Mouse (Mus musculus) left cerebral cortex, postnatal 10 days (tissue): ENCODE data around the gene Ptprs. TPM values are rescaled to one million over a fixed set of nuclear protein-coding genes. Genes with fewer than 3 reads are reported as not detected.
A peak's percentile ranks its signal among the peaks of the same experiment; 100 is the strongest.
"Not testable (repeated sequence)": the region's sequence is repeated elsewhere in the genome, so short reads cannot be mapped to it uniquely, and the experiment has no call there.

Experiments used
- DNase-seq, 2 experiments: peaks; one replicate each; pipeline ENCODE4 v3.0.0; 2021 to 2022; ENCODE audit warnings: low spot score in 2 of 2, mixed read lengths in 1 of 2; ENCODE audit errors: extremely low spot score in 1 of 2
- intact Hi-C: fragments of 180-260 bp; cut with DNase I; formaldehyde crosslinking; loops from one replicate; pipeline ENCODE4 v1.15.1; 2025
- total RNA-seq, 2 experiments: library from RNA; stranded (reverse); gene quantifications; 2 replicates each; pipeline ENCODE4 v1.2.3; 2021

The Ptprs gene
- total RNA-seq, 2 experiments from 2014 or later: 667 to 674 TPM

DNA sequence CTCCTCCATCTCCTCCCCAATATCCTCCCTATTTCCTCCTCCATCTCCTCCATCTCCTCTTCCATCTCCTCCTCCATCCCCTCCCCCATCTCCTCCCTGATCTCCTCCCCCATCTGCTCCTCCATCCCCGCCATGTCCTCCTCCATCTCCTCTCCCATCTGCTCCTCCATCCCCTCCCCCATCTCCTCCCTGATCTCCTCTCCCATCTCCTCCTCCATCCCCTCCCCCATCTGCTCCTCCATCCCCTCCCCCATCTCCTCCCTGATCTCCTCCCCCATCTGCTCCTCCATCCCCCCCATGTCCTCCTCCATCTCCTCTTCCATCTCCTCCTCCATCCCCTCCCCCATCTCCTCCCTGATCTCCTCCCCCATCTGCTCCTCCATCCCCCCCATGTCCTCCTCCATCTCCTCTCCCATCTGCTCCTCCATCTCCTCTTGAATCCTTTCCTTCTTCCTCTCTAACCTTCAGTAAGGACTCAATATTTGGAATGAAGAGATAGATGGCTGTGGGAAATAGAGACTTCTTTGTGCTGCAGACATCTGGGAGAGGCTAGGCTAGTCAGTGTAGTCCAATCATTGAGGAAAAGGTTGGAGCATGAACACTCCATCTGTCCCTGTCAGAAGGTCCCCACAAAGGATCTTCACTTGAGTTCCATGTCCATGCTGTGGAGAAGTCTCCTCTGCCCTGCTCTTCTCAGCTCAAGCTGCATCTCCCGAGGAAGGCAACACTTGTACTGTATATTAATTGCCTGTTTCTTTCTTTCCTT is 25.5 kb upstream of the Ptprs start:
- intact Hi-C loops, DNase-seq: not testable (repeated sequence)

DNA sequence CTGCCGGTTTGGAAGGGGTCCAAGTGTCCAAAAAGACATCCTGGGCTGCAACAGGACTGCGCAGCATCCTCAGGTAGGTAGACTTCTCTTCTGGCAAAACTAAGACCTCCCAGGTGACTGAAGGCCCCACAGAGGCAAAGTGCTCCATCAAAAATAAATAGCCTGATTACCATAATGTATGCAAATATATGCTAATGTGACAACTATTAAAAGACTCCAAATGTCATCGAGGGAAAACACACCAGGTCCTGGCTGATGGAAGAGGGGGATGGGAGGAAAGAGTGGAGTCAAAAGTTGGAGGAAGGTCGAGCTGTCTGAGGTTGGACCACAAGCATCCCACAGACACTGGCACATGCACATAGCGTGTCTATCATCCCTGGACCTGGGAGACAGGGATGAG is 22.9 kb upstream of the Ptprs start:
- intact Hi-C loops: no loop called here
- DNase-seq: no peak

DNA sequence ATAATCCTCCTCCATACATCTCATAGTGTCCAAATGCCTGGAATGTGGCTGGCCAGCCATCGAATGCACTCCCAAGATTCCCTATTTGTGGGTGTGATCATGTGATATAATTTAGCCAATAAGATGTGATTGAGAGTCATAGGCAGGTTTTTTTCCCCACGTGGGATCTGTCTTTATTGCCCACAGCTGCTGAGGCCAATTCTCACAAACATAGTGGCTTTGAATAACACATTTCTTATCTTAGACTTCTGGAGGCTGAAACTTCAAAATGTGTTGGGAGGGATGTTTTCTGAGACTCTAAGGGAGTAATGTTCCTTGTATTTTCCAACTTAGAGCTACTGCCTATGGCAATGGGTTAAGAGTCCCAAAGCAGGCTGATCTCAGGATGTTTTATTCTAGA is 18.2 kb upstream of the Ptprs start:
- no peak for DNase-seq
- intact Hi-C loops: no loop called here

DNA sequence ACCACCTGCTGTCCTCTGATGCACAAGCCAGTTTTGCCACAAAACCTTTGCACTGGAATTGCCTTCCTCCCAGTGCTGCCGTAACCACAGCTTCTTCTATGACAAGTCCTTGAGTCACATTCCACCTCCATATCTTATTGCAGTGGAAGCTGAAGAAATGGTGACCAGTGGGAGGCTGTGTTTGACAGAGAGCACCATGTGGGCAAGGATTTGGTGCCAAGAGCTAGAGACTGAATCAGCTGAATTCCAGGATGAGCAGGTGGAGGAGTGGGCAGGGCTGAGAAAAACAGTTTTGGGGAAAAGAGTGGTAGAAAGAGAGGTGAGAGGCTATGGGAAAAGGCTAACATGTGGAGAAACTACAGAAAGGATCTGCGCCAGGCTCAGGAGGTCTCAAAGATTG is 17.6 kb upstream of the Ptprs start:
- intact Hi-C loops: no loop called here
- DNase-seq: no peak

DNA sequence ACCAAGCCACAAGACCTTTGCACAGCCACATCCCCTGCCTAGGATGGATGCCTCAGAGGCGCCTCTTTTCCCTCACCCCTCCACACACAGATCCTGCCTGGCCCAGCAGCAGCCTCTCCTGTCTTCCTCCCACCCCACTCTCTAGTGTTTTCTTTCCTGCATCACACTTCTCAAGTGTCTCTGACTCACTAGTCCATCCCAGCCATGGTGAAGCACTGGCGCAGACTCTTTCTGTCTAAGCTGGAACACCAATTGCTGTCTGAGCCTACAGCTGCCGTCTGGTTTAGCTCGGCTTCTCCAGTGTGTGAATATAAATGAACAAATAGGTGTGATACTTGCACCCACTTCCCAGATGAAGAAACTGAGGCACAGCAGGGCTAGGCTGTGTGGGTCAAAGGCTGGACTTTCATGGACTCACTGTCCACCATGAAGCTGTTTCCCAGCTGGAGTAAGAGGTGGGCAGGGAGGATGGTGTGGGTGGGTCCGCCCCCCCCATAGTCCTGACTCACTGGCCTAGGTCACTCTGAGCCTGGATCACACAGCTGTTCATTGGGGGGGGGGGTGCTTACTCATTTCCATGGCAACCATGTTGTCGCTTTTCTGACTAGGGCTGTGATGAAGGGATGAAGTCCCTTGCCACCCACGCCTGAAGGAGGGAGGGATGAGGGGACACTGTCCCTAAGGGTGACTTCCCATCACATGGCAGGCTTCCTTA is 14.3 kb upstream of the Ptprs start:
- no peak for DNase-seq
- intact Hi-C loops: no loop called here

DNA sequence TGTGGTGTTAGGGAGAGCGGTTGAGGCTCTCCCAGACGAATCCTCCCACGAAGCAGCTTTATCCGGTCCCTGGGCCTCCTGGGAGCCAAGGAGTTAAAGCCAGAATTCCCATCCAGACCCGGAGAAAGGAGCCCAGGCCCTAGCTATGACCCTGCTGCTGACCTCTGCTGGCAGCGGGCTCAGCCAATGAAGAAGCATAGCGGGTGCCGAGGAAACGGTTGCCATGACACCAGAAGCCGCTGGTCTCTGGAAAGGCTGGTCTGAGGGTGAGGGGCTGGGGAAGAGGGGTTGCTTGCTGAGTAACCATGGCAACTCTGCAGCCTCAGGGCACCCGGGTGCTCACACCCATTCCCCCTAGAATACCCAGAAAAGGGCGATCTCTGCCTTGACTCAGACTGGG is 11.7 kb upstream of the Ptprs start:
- intact Hi-C loops: no loop called here
- peak in 1 of 2 experiments; percentile 76 for DNase-seq

DNA sequence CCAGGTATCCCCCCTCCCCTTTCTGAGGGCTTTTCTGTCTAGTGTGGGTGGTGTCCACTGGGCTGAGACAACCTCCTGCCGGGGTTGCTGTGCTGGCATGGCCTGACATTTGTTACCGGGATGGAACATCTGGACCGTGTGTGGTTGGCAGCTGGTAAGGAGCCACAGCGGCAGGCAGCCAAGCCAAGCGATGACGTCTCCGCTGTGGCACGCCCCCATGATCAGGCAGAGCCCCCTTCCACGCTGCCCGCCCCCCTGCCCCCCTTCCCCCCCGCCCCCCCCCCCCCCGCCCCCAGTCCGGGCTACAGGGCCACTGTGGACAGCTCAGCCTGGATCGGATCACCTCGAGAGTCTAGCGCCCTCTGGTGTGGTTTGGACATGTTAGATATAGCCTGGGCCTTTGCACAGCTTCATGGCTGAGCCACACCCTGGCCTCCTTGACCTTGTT is 11.2 kb upstream of the Ptprs start:
- peak in 1 of 2 experiments; percentile 72 for DNase-seq
- intact Hi-C loops: no loop called here

DNA sequence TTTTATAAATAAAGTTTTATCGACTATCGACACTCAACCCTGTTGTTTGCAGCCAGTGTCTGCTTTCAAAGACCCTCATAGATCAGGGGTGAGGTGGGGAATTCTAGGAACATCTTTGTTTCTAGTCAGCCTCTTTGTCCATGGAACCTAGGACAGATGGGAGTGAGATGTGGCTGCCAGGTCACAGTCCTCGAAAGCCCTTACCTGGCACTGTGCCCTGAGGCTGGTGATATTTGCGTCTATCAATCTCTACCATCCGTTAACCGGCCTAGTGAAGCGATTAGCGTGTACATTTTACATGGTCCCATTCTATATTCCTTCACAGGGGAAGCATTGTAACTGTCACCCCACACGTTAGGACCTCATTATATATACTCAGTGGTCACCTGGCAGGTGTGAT is 9.6 kb upstream of the Ptprs start:
- DNase-seq: peak in 1 of 2 experiments; percentile 29
- intact Hi-C loops: no loop called here

DNA sequence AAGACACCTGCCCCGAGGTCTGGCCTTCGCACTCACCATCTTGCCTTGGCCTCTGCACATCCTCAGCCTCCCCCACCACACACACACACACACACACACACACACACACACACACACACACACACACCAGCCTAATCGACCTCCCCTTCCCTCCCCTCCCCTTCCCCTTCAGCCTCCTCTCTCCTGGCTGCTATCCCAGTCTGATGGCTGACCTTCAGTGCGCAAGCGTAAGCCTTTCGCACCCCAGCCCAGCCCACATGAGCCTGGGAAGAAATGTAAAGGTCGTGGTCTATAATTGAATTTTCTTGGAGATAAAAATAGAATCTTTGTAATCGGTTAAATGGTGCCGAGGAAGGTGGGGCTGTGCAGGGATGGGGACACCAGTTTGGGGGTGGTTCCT is 8.8 kb upstream of the Ptprs start:
- intact Hi-C loops: no loop called here
- peak in 1 of 2 experiments; percentile 35 for DNase-seq

DNA sequence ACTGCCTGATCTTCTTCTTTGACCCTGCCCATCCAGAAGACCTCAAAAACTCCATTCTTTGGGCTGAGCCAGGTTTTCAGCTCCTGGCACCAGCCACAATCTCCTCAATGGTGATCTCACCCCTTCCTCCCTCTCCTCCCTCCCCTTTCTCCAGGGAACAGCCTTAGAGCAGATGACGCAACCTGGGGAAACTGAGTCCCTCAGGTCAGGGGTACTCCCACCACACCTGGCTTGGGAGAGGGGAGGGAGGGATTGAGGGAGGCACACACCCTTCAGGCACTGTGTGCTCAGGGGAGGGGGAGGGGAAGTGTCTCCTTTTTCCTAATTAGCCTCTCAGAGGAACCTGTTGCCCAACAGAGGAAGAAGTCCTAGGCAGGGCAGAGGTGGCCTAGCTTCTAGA is 6.4 kb upstream of the Ptprs start:
- DNase-seq: no peak
- intact Hi-C loops: no loop called here

DNA sequence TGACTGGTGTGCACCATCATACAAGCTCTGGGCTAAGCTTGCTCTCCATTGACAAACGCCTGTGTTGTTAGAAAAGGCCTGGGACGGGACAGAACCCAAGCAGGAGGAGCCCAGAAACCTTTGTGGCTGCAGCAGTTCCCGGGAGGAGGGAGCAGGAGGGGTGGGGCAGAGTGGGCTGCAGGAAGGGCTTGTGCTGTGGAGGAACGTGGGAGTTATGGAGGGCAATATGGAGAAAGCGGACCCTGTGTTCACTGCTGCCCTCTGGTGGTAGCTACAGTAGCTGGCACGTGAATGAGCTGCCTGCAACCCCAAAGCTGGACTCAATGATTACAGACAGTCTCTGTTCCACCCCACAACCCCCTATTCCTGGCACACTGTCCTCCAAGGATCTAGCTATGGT is 3.1 kb upstream of the Ptprs start:
- intact Hi-C loops: loop anchor here (5.0 kb wide), 2 partner anchors 73 to 117 kb away; partner anchors contain the start of gene Gm20219
- DNase-seq: peak in 1 of 2 experiments; percentile 76

DNA sequence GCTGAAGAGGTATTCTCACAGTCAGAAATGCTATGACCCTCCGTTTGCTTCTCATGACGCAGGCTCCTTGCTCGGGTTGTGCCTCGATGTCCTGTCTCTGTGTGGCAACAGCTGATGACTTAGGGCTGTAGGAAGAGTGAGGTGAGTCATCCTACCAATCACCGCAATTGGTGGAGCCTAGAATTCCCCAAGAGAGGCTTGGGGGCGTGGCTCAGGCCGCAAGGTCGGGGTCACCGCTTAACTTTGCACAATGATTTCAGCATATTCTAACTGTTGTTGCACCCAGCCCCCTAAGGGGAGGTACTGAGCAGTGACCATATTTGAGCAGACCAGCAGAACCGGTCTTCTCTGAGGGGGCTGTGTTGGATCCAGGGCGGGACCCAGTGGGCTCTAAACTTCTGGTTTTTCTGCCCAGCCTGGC is 1.9 kb upstream of the Ptprs start:
- intact Hi-C loops: loop anchor here (5.0 kb wide), 2 partner anchors 74 to 116 kb away; partner anchors contain the start of gene Gm20219
- peak in 1 of 2 experiments; percentile 26 for DNase-seq

DNA sequence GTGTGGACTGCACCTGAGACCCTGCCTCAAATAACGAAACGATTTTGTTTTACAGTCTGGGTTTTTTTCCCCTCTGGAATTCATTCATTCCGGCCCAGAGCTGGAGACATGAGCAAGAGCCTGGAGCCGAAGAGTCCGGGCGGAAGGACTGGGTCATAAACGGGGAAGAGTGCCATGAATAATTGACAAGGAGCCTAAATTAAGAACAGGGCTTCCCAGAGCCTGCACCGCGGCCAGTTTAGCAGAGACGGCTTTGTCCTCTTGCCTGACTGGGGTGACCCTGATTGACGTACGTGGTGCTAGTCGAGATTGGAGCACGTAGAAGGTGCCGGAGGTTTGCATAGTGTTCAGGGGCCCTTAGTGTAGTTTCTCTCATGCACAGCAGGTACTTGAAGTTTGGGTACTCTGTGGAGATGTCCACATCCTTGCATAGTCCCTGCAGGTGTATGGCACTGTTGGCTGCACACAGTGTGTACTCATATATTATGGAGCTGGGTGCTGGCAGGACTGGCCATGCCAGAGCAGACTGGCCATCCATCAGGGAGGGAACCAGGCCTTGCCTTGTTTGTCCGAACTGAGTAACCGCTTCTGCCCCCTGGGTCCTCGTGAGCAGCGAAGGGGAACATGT is 1.0 kb upstream of the Ptprs start:
- no peak for DNase-seq
- intact Hi-C loops: loop anchor here (5.0 kb wide), 2 partner anchors 75 to 115 kb away; partner anchors contain the start of gene Gm20219

DNA sequence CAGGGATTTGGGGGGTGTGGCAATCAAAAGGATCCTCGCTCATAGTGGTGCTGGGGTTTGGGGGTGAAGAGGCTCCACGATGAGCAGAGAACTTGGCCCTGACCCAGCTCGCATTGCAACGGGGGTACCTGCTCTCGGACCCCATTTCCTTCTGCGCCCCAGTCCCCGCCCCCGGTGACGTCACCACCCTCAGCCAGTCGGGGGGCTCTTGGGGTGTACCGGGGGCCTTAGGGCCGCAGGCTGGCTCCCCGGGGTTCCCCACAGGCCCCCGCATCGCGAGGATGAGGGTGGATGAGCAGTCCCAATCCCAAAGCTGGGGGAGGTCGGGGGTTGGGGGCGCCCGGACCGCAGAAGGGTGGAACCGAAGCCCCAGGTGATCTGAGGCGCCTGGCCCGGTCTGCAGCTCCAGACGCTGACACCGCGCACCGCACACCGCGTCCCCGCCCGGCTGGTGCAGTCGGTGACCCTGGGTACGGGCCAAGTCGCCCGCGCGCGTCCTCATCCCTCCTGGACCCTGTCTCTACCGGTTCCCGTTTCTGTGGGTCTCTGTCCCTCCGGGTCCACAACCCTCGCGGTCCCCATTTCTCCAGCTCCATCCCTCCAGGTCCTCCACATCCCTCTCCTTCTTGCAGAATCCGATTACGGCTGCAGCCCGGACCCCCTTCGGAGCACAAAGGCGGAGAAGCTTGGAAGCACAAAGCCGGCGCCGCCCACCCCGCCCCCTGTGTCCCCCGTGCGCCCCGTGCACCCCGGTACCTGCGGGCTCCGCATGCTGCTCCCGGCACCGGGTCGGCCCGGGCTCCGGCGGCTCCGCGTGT is 490 bp downstream of the Ptprs start:
- DNase-seq: peak in 1 of 2 experiments; percentile 85
- intact Hi-C loops: loop anchor here (2.0 to 5.0 kb wide), 3 partner anchors 31 to 113 kb away; partner anchors contain the start of gene Gm20219

DNA sequence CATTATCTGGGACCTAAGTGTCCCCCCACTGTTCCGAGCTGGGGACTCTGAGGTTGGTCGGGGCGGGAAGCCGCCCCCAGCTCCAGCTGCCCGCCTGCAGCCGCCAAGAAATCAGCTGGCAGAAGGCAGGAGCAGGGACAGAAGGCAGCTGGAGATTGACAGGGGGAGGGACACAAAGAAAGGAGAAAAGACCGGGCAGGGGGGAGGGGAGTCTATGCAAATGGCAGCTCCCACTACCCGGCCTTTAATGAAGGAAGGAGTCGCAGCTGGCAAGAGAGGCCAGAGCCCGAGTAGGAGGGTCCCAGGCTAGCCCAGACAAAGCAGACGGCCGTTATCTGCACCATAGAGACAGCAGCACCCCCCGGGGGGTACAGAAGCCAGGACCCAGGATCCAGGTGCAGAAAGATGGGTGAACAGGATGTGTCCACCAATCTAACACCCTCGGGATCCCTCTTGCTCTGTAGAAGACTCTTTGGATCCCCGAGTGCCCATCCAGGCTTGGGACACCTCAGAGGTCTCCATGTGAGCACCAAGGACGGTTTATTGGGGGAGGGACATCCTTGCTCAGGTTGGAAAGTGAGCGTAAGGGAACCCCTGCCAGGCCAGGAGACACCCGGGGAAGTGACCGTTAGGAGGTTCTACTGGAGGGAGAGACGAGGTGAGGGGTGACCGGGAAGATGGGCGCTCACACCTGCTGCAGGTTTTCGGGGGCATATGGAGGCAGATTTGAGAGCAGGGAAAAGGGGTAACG is 1.3 kb downstream of the Ptprs start:
- intact Hi-C loops: loop anchor here (2.0 to 5.0 kb wide), 3 partner anchors 32 to 113 kb away; partner anchors contain the start of gene Gm20219

DNA sequence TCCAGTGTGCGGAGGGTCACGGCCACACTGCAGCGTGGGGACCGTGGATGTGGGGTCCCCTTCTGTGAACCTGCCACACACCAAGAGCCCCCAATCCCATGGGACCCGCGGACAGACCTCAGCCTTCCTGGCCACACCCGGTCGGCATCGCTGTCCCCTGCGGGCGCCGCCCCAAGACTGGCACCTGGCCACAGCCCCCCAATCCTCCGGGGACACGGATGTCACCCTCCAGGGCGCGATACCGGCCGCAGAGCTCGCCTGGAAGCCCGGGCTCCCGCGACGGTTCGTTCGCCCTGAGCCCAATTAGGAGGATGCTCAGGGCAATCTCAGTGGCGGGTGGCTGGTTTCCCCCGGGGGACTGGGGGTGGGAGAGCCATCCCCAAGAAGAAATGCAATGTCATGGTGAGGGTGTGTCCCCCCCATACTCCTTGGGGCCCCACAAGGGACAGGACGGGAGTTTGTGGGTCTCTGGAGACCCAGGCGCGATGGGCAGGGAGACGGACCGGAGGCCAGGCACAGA is 1.9 kb downstream of the Ptprs start:
- DNase-seq: peak in 1 of 2 experiments; percentile 73
- intact Hi-C loops: loop anchor here (2.0 kb wide), 1 partner anchor 32 kb away; no protein-coding TSS in a partner anchor

More for the DNA sequence above, 1.3 kb downstream of the Ptprs start:
- DNase-seq: peak in 1 of 2 experiments; percentile 82

DNA sequence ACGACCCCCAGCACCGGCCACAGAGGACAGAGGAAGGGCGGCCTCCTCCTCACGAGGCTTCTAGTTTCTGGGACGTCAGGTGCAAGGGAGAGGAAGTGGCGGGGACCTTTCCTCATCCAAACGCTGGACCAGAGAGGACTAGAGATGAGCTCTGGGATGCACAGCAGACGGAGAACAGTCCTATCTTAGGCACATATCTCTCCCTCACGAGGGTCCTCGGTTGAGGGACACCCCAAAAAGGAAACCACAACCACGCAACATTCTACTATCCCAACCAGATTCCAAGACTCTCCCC is 2.7 kb downstream of the Ptprs start:
- DNase-seq: no peak
- intact Hi-C loops: no loop called here
